Mouse (Mus musculus) E14TG2a.4 (cell line): ENCODE results near the gene Apoa2.

Experiments
- H3K27me3 ChIP-seq: 2 replicates; pipeline ENCODE4 v1.6.1; 2014; ENCODE audit warnings: low read length, control low read depth; ENCODE audit not compliant: insufficient read depth
- H3K36me3 ChIP-seq: 2 replicates; pipeline ENCODE4 v1.6.1; 2014; ENCODE audit warnings: low read length, control low read depth; ENCODE audit not compliant: insufficient read depth
- H3K4me1 ChIP-seq: replicated peaks from 2 replicates; pipeline ENCODE4 v1.6.1; 2014; ENCODE audit warnings: low read depth, low read length, control low read depth
- H3K4me3 ChIP-seq: replicated peaks from 2 replicates; pipeline ENCODE4 v1.5.1; 2014; ENCODE audit warnings: mild to moderate bottlenecking, low read length
- H3K9me3 ChIP-seq: 2 replicates; pipeline ENCODE4 v1.6.1; 2014; ENCODE audit warnings: low read length, control low read depth
- CTCF ChIP-seq: conservative IDR thresholded peaks from 2 replicates; pipeline ENCODE4 v1.5.1; 2014; ENCODE audit warnings: low read length
- NANOG ChIP-seq: IDR thresholded peaks from 2 replicates; pipeline ENCODE4 v1.6.1; 2014; ENCODE audit warnings: borderline replicate concordance, low read length, mixed read lengths
- POU5F1 ChIP-seq: IDR thresholded peaks from 2 replicates; pipeline ENCODE4 v1.6.1; 2014; ENCODE audit warnings: low read length, borderline replicate concordance

Gene Apoa2

GRCm38 (mm10) chr1:171220871-171221270 lies 4.0 kb upstream of the Apoa2 start:
- Histone ChIP-seq H3K9me3 (no peaks in the 10 kb centered on the region), H3K36me3 (peaks cover 23% of the 10 kb centered on the region), H3K4me1 (peaks cover 69% of the 10 kb centered on the region), H3K4me3 (peak overlapping the region; percentile 85), H3K27me3 (peaks cover 4% of the 10 kb centered on the region; the same call in 1 of the 2 replicates)
- TF ChIP-seq POU5F1 = no peak
- peak; percentile 60 for TF ChIP-seq CTCF

DNA sequence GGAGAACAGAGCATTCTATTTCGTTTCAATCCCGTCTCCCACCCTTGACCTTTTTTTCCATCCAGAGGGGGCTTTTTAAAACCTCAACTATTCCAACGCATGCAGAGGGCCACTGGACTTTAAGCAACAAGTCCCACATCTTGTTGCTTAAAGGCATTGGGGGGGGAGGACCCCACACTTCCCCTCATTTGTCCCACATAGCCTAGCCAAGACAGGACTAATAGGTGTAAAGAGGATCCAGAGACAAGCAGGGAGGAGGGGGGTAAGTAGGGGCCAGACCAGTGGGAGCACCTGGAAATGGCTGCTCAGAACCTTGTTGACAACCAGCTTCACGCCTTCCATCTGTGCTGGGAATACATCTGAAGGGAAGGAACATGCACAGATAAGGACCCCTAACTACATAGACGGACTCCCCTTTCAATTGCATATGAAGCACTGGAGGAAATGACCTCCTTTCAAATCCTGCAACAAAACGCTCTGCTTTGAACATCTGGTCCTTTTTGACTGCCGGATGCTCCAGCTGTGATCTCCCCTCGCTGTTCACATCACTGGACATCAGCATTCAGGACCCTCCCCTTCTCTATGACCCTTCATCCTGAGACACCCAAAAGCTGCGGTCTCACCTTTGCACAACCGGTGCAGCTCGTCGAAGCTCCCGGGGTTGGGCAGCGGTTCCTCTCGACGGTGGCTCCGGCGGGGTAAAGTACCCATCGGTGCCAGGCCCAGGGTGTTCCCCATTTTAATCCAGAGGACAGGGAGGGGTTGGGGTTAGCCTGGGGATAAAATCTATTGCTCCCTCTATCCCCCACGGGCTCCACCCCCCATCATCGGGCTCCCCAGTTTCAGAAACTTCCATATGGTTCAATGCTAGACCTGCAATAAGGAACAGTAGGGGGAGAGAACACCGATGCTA lies 3.3 kb upstream of the Apoa2 start:
- Histone ChIP-seq H3K4me1 (peaks cover 72% of the 10 kb centered on the region), H3K9me3 (no peaks in the 10 kb centered on the region), H3K27me3 (no peaks in the 10 kb centered on the region), H3K4me3 (peak overlapping the region; percentile 85), H3K36me3 (peaks cover 23% of the 10 kb centered on the region)
- no peak; the same call in 1 of the 2 replicates for TF ChIP-seq NANOG
- no peak for TF ChIP-seq CTCF
- TF ChIP-seq POU5F1 = no peak

DNA sequence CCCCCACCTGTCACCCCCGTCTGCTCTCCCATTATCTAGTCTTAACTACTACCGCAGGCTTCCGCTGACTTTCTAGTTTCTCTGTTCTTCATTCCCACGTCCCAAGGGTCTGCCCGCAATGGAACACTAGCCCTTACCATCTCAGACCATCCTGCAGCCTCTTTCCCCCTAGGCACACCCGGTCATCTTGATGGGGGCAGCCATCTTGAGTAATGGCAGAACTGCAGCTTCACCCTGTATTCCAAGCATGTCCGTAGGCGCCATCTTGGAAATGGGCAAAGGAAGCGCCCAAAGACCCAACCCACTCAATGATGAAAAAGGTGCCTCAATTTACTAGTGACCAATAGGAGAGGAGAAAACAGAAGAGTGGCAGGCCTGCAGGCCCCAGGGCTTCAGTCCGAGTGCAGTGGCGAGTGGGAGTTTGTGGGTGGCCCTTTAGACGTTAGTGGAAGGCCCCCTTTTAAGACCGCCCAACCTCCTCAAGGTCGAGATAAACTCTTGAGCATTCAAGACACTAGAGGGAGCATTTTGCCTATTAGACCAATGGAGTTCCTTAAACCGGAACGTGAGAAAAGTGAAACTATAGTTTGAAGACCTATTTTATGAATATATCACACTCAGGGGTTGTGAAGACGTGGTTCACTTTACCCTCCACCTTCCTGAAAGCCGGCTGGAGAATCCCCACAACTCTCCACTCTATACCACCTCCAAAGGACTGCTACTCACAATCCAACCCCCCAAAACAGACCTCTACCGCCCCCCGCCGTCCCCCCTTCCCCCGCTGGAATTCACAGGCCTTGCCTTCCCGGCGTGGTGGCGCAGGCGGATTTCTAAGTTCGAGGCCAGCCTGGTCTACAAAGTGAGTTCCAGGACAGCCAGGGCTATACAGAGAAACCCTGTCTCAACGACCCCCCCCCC lies 2.4 kb upstream of the Apoa2 start, which contains the start of gene Tomm40l:
TSS of gene Tomm40l (minus strand) at position 277 of the 918 bp plus-strand sequence.
- no peak for TF ChIP-seq POU5F1
- 0 out of 2 replicates have a peak, but pooled peaks have one; percentile 18 for TF ChIP-seq NANOG
- 0 out of 2 replicates have a peak, but pooled peaks have one; percentile 7 for TF ChIP-seq CTCF
- Histone ChIP-seq H3K9me3 (no peaks in the 10 kb centered on the region), H3K27me3 (no peaks in the 10 kb centered on the region), H3K36me3 (peaks cover 23% of the 10 kb centered on the region), H3K4me1 (peaks cover 68% of the 10 kb centered on the region), H3K4me3 (peak within 1 kb of the TSS; percentile 85)

- TF ChIP-seq CTCF (no peak), NANOG (no peak), POU5F1 (no peak)
- peaks cover 67% of the 10 kb centered on the region for H3K4me1 ChIP-seq
- peaks cover 23% of the 10 kb centered on the region for H3K36me3 ChIP-seq
- no peaks in the 10 kb centered on the region for H3K9me3 ChIP-seq
- no peaks in the 10 kb centered on the region for H3K27me3 ChIP-seq
- no peak overlapping the region for H3K4me3 ChIP-seq
These were observed 1.7 kb upstream of the Apoa2 start for GRCm38 (mm10) chr1:171223168-171223567.

DNA sequence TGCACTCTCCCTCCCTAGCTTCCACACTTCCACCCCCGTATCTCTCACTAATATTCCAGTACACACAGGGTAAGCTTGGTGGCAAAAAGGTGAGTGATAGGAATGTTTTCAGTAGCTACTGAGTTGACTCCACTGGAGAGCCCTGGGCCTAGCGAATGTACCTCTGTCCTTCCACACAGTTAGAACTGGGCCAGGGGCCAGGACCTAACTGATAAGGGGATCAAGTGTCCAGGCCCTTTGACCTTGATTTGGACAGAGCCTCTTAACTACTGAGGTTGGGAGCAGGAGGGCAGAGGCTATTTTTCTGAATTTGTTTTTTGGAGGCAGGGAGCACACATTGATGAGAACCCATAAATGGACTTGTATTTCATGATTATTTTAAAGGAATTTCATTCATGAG lies 1.1 kb upstream of the Apoa2 start:
- peaks cover 64% of the 10 kb centered on the region for H3K4me1 ChIP-seq
- TF ChIP-seq CTCF = no peak
- TF ChIP-seq POU5F1 = no peak
- TF ChIP-seq NANOG = no peak
- H3K36me3 ChIP-seq = peaks cover 19% of the 10 kb centered on the region

GRCm38 (mm10) chr1:171226780-171227179 lies 1.9 kb downstream of the Apoa2 start:
- TF ChIP-seq NANOG = no peak
- TF ChIP-seq CTCF = no peak
- TF ChIP-seq POU5F1 = no peak
- no peaks in the 10 kb centered on the region for H3K36me3 ChIP-seq
- H3K4me1 ChIP-seq = peaks cover 49% of the 10 kb centered on the region
- no peak overlapping the region for H3K4me3 ChIP-seq
- no peaks in the 10 kb centered on the region for H3K9me3 ChIP-seq
- H3K27me3 ChIP-seq = no peaks in the 10 kb centered on the region

More for the DNA sequence above, 1.1 kb upstream of the Apoa2 start:
- H3K27me3 ChIP-seq = no peaks in the 10 kb centered on the region
- H3K4me3 ChIP-seq = no peak overlapping the region
- H3K9me3 ChIP-seq = no peaks in the 10 kb centered on the region

GRCm38 (mm10) chr1:171227879-171228278 lies 3.0 kb downstream of the Apoa2 start:
- TF ChIP-seq CTCF (no peak), POU5F1 (no peak), NANOG (no peak)
- H3K36me3 ChIP-seq = no peaks in the 10 kb centered on the region
- no peak overlapping the region for H3K4me3 ChIP-seq
- H3K9me3 ChIP-seq = no peaks in the 10 kb centered on the region
- no peaks in the 10 kb centered on the region for H3K27me3 ChIP-seq
- peaks cover 45% of the 10 kb centered on the region for H3K4me1 ChIP-seq

DNA sequence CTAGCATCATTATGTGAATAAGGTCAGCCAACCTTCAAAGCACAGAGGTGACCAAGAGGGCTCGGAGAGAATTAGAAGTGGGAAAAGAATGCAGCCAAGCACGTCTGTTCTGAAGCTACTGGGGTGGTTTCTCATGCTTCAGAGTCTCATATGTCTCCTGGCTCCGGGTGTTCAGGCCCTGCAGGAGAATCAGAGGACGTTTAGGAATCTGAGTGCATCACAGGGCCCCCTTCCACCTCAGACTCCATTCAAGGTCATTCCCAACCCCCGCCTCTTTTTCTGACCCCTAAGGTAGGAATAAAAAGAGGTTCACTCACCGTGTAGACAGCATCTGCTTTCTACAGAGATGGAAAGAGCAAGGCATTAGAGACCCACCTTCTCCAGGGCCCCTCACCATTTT lies 4.9 kb downstream of the Apoa2 start:
- Histone ChIP-seq H3K4me3 (no peak overlapping the region), H3K9me3 (no peaks in the 10 kb centered on the region), H3K4me1 (peaks cover 52% of the 10 kb centered on the region), H3K27me3 (no peaks in the 10 kb centered on the region), H3K36me3 (peaks cover 7% of the 10 kb centered on the region)
- TF ChIP-seq CTCF (no peak), POU5F1 (no peak), NANOG (no peak)
